Mouse (Mus musculus) urinary bladder, postnatal 10 days (tissue): ENCODE measurements around the gene Nprl3.

Source experiments
- DNase-seq: peaks from one replicate; pipeline ENCODE4 v3.0.0; 2022; ENCODE audit warnings: low spot score

The Nprl3 gene

DNA sequence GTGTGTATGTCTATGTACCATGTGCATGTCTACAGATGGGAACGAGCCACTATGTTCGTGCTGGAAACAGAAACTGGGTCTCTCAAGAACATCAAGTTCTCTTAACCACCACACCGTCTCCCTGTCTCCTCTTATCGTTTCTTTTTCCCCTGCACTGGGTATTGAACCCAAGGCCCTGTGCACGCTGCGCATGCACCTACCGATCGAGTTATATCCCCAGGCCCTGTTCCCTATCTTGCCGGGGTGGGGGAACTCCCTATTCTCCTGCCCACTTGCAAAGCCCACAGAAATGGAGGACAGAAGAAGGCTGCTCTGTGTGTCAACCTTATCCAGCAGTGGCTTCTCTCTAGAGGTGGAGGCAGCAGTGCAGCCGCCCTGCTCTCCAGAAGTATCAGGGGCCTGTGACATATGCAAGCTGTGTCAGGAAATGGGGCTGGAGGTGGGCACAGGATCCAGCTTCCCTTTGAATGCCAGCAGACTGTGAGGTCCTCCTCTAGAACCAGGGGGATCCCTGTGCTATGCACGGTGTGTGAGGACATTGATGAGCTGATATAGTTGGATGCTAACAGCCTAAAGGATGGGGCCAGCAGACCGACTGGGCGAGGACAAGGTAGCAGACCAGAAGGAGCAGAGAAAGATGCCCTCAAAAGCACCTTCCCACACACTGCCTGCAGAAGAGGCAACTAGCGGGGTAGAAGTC, 69.1 kb downstream of the Nprl3 start:
- DNase-seq = peak; percentile 7

DNA sequence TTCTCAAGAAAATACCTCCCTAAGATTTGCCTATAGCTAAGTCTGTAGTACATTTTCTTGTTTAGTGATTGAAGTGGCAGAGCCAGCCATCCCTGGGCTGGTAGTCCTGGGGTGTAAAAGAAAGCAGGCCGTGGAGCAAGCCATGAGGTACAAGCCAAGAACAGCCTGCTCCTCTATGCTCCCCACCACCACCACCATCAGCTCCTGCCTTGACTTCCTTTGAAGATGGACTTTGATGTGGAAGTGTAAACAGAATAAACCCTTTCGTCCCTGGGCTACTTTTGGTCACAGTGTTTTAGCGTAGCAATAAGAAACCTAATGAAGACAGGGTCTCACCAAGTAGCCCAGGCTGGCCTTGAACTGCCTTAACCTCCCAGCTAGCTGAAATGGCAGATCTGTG, 69.7 kb downstream of the Nprl3 start:
- peak; percentile 3 for DNase-seq

DNA sequence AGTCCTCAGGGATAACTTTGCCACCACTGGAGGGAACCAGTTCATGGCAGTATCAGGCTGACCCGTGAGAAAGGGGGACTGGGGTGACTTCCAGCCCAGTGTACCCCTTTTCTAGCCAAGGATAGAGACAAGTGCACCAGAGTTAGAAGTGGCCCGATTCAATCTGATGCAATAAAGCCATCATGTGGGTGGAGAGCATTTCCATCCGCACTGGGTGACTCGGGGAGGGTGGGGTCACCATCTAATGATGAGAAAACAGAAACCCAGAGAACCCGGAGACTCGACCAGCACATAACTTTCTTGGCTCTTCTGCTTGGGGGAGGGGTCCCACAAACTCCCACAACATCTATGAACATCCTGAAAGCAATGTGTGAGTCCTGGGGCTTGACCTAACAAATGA, 70.8 kb downstream of the Nprl3 start:
- DNase-seq = peak; percentile 2

DNA sequence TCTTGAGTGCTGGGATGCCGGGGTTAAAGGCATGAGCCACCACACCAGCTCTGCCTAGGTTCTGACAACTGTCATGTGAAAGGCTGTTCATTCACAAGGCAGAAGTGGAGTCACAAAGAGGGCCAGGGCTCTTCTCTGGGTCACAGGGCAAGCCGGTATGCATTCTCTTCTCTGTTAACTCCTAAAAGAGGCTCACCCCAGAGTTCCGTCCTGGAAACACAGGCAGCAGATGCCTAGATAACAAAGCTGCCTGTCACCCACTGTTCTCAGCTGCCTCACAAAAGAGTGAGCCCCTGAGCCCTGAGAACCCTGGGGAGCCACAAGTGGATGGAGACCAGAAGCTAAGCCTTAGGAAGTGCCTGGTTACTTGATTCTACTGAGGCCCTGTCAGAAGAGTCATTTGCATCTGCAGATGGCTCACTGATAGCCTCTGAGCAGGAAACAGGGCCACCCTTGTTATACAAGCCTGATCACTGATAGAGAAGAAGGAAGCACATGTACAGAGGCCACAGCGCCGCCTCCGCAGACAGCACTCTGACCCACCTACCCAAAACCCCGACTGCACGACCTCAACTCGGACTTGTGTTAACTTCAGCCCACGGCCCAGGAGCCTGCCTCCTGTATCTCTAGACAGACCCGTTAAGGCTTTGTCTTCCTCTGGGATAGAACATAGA, 71.5 kb downstream of the Nprl3 start:
- DNase-seq = no peak

GRCm38 (mm10) chr11:32194626-32195025, 72.9 kb downstream of the Nprl3 start:
- DNase-seq = no peak

DNA sequence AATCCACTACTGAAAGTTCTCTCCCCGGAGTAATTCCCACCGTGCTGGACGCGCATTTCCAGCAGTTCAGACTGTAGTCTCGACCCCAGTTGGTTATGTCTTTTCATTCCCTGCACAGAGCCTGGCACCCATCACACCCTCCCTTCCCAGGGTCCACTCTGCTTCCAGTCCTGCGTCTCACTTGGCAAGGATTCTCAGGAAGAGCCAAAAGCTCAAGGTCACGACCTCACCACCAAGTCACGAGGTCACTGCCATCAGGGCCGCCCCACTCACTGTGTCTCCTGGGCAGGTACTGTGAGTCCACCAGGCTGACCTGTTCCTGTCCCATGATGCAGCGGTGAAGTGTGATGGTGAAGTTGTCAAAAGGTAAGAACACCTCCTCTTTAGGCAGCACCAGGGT, 73.4 kb downstream of the Nprl3 start:
- DNase-seq = no peak

DNA sequence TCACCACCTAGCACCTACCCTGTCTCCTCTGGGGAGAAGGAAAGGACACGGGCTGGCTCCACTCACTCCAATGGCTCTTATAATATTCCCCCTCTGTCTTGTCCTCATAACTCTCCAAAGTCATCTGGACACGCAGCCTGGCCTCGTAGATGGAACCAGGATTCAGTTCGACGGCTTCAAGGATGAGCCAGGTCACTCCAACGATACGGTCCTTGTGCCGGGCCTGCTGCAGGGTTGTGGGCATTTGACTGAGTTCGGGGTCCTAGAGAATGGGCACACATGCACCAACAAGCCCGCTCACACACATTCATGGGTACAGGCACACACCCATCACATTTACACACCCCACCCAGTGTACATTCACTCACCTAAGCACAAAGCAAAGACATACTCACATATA, 74.4 kb downstream of the Nprl3 start:
- DNase-seq = no peak

GRCm38 (mm10) chr11:32190603-32191110, 76.8 kb downstream of the Nprl3 start:
- no peak for DNase-seq

DNA sequence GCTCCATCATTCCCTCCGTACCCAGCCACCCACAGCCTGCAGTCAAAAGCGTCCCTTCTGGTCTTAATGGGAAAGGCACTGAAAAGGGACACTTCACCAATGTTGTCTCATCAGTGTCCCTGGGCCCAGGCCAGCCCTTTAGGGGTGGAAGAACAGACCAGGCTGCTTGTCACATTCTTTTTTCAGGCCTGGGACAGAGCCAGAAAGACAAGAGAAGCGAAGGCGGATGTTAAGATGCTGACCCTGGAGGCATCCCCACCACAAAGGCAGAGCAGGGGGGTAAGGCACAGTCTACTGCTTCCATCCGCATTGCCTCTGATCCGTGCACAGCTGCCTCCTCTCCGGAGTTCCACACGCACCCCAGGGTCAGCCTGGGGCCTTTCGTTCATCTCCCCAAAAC, 77.4 kb downstream of the Nprl3 start:
- no peak for DNase-seq

GRCm38 (mm10) chr11:32189434-32189833, 78.1 kb downstream of the Nprl3 start:
- no peak for DNase-seq

DNA sequence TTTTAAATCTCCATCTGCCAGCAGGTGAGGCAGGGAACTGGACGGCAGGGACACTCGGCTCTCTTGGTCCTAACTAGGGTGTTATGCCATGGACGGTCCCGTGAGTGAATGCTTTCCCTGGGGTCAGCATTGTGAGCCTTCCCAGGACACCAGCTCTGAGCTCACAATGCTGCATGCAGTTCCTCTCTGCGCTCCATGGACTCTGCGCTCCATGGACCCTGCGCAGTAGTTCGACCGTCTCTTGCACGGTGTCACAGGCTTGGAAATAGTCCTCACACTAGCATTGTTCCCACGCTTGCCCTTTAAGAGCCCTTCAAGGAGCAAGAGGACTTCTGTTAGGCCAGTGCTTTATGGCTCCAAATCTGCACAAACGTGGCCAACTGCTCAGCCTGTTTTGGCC, 78.6 kb downstream of the Nprl3 start:
- DNase-seq = no peak

DNA sequence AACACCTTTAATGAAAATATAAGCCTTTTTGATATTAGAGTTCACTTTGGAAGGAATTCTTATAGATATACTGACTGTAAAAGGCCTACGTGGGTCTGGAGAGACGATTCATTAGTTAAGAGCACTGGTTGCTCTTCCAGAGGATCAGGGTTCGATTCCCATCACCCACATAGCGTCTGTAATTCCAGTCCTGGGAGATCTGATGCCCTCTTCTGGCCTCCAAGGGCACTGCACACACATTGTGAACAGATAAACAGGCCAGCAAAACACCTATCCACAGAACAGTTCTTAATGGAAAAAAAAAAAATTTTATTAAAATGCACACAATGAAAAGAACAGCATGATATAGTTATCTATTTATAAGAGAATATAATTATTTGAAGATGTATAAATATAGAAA, 80.3 kb downstream of the Nprl3 start:
- DNase-seq = no peak

GRCm38 (mm10) chr11:32186031-32186430, 81.5 kb downstream of the Nprl3 start:
- no peak for DNase-seq

DNA sequence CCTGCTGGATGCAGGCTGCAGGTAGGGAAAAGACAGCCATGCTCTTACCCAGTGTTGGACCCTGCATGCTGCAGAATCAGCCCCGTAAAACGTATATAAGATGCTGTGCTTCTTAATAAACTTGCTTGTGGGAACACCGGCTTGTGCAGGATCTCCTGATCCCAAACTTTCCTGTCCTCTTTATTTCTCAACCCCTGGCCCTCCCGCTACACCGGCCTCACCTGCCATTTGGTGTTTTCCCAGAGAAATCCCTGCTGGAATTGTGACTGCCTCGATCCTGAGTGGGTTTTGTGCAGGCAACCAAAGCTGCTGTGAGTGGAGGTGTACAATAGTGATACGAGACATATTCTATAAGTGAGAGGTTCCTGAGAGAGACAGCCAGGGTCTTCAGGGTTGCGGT, 83.0 kb downstream of the Nprl3 start:
- no peak for DNase-seq

- peak; percentile 38 for DNase-seq
Observed at GRCm38 (mm10) chr11:32181973-32182868, 85.3 kb downstream of the Nprl3 start.

- DNase-seq = no peak
Observed at GRCm38 (mm10) chr11:32181246-32181645, 86.3 kb downstream of the Nprl3 start.

DNA sequence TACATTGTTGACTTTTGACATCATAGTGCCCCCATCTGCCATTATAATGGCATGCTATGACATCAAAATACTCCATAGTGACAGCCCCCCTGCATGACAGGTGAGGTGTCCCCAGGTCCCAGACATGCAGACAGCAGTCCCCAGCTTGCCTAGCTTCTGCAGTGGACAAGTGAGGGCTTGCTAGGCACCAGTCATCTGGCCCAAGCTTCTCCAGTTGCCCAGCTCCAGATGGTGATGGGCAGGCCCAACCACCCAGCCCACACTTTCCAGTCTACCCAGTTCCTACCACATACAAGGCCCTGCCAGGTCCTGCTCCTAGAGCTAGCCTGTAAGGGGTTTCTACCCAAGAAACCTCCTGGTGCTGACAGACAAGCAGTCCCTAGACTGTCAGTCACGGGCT, 89.0 kb downstream of the Nprl3 start:
- DNase-seq = no peak
